Mouse (Mus musculus): ENCODE data around the gene Tmigd3. TPM values are rescaled to one million over a fixed set of nuclear protein-coding genes. Genes with fewer than 3 reads are reported as not detected.

Gene Tmigd3
- polyA plus RNA-seq, 1 experiment from 2014 or later = 0.35 TPM

GRCm38 (mm10) chr3:105894601-105895592 is 24.2 kb downstream of the Tmigd3 start:
- Histone ChIP-seq H3K9ac (no peak overlapping the region), H3K27me3 (no peaks in the 10 kb centered on the region), H3K4me1 (peaks cover 35% of the 10 kb centered on the region), H3K36me3 (no peaks in the 10 kb centered on the region), H3K4me2 (no peak overlapping the region), H3K4me3 (no peak overlapping the region), H3K27ac (peak overlapping the region; percentile 54), H3K9me3 (no peaks in the 10 kb centered on the region)
- ATAC-seq (ENCODE audit: insufficient number of reproducible peaks, low FRiP score, low TSS enrichment, low read depth) = no peak
- 61% methylated on average over 23 of the region's 23 CpGs for whole genome bisulfite sequencing

GRCm38 (mm10) chr3:105896811-105897210 is 26.1 kb downstream of the Tmigd3 start:
- no peak overlapping the region for H3K9ac ChIP-seq
- peaks cover 35% of the 10 kb centered on the region for H3K4me1 ChIP-seq

GRCm38 (mm10) chr3:105898325-105898724 is 27.6 kb downstream of the Tmigd3 start:
- Histone ChIP-seq H3K4me3 (no peak overlapping the region), H3K4me2 (no peak overlapping the region), H3K36me3 (no peaks in the 10 kb centered on the region), H3K9me3 (no peaks in the 10 kb centered on the region), H3K27ac (no peak overlapping the region), H3K4me1 (peaks cover 25% of the 10 kb centered on the region), H3K9ac (no peak overlapping the region), H3K27me3 (no peaks in the 10 kb centered on the region)
- WGBS = 44% methylated on average over 2 of the region's 2 CpGs
- ATAC-seq (ENCODE audit: insufficient number of reproducible peaks, low FRiP score, low TSS enrichment, low read depth) = no peak; the same call in 1 of the 2 replicates

More at GRCm38 (mm10) chr3:105896811-105897210, 26.1 kb downstream of the Tmigd3 start:
- Histone ChIP-seq H3K9me3 (no peaks in the 10 kb centered on the region), H3K27ac (no peak overlapping the region), H3K36me3 (no peaks in the 10 kb centered on the region), H3K27me3 (no peaks in the 10 kb centered on the region), H3K4me3 (no peak overlapping the region), H3K4me2 (no peak overlapping the region)
- 85% methylated on average over 3 of the region's 3 CpGs for WGBS
- ATAC-seq (ENCODE audit: insufficient number of reproducible peaks, low FRiP score, low TSS enrichment, low read depth) = no peak

GRCm38 (mm10) chr3:105898861-105899260 is 28.2 kb downstream of the Tmigd3 start:
- no peak overlapping the region for H3K4me3 ChIP-seq
- H3K9me3 ChIP-seq = no peaks in the 10 kb centered on the region
- peaks cover 20% of the 10 kb centered on the region for H3K4me1 ChIP-seq
- H3K36me3 ChIP-seq = no peaks in the 10 kb centered on the region
- H3K27me3 ChIP-seq = no peaks in the 10 kb centered on the region
- ATAC-seq (ENCODE audit: insufficient number of reproducible peaks, low FRiP score, low TSS enrichment, low read depth) = no peak
- no peak overlapping the region for H3K9ac ChIP-seq
- no peak overlapping the region for H3K4me2 ChIP-seq
- WGBS = 75% methylated on average over 11 of the region's 11 CpGs
- H3K27ac ChIP-seq = no peak overlapping the region

GRCm38 (mm10) chr3:105899394-105900147 is 28.9 kb downstream of the Tmigd3 start:
- no peak overlapping the region for H3K27ac ChIP-seq
- no peaks in the 10 kb centered on the region for H3K36me3 ChIP-seq
- 41% methylated on average over 8 of the region's 8 CpGs for WGBS
- ATAC-seq (ENCODE audit: insufficient number of reproducible peaks, low FRiP score, low TSS enrichment, low read depth) = no peak
- peaks cover 13% of the 10 kb centered on the region for H3K4me1 ChIP-seq
- H3K27me3 ChIP-seq = no peaks in the 10 kb centered on the region
- no peak overlapping the region for H3K4me2 ChIP-seq
- H3K4me3 ChIP-seq = no peak overlapping the region
- no peaks in the 10 kb centered on the region for H3K9me3 ChIP-seq
- no peak overlapping the region for H3K9ac ChIP-seq

GRCm38 (mm10) chr3:105900266-105900665 is 29.6 kb downstream of the Tmigd3 start:
- WGBS = 72% methylated on average over 6 of the region's 6 CpGs

GRCm38 (mm10) chr3:105900716-105901115 is 30.0 kb downstream of the Tmigd3 start:
- no peak for ATAC-seq (ENCODE audit: insufficient number of reproducible peaks, low FRiP score, low TSS enrichment, low read depth)
- H3K27me3 ChIP-seq = no peaks in the 10 kb centered on the region
- H3K4me2 ChIP-seq = no peak overlapping the region
- H3K36me3 ChIP-seq = no peaks in the 10 kb centered on the region
- H3K9ac ChIP-seq = no peak overlapping the region
- WGBS = 73% methylated on average over 3 of the region's 3 CpGs
- no peak overlapping the region for H3K27ac ChIP-seq
- H3K4me3 ChIP-seq = no peak overlapping the region
- 0 out of 2 replicates have a peak, but pooled peaks cover 2% of the 10 kb centered on the region for H3K4me1 ChIP-seq
- H3K9me3 ChIP-seq = no peaks in the 10 kb centered on the region

More at GRCm38 (mm10) chr3:105900266-105900665, 29.6 kb downstream of the Tmigd3 start:
- Histone ChIP-seq H3K4me2 (no peak overlapping the region), H3K27ac (no peak overlapping the region), H3K27me3 (no peaks in the 10 kb centered on the region), H3K4me3 (no peak overlapping the region), H3K36me3 (no peaks in the 10 kb centered on the region), H3K9ac (no peak overlapping the region), H3K4me1 (peaks cover 6% of the 10 kb centered on the region), H3K9me3 (no peaks in the 10 kb centered on the region)
- no peak for ATAC-seq (ENCODE audit: insufficient number of reproducible peaks, low FRiP score, low TSS enrichment, low read depth)

GRCm38 (mm10) chr3:105901468-105901867 is 30.8 kb downstream of the Tmigd3 start:
- Histone ChIP-seq H3K4me1 (0 out of 2 replicates have a peak, but pooled peaks cover 2% of the 10 kb centered on the region), H3K4me3 (no peak overlapping the region), H3K27me3 (no peaks in the 10 kb centered on the region), H3K9ac (no peak overlapping the region), H3K9me3 (no peaks in the 10 kb centered on the region), H3K36me3 (no peaks in the 10 kb centered on the region), H3K27ac (no peak overlapping the region), H3K4me2 (no peak overlapping the region)
- 75% methylated on average over 4 of the region's 4 CpGs for WGBS
- no peak for ATAC-seq (ENCODE audit: insufficient number of reproducible peaks, low FRiP score, low TSS enrichment, low read depth)

- Histone ChIP-seq H3K4me1 (no peaks in the 10 kb centered on the region), H3K9ac (no peak overlapping the region), H3K27me3 (no peaks in the 10 kb centered on the region), H3K4me2 (no peak overlapping the region), H3K9me3 (no peaks in the 10 kb centered on the region), H3K27ac (no peak overlapping the region), H3K4me3 (no peak overlapping the region), H3K36me3 (no peaks in the 10 kb centered on the region)
- no peak for ATAC-seq (ENCODE audit: insufficient number of reproducible peaks, low FRiP score, low TSS enrichment, low read depth)
- 69% methylated on average over 4 of the region's 4 CpGs for WGBS
Measured at GRCm38 (mm10) chr3:105904213-105904612, 33.5 kb downstream of the Tmigd3 start.

GRCm38 (mm10) chr3:105904721-105905120 is 34.0 kb downstream of the Tmigd3 start:
- WGBS = 90% methylated on average over 9 of the region's 9 CpGs
- H3K9me3 ChIP-seq = no peaks in the 10 kb centered on the region
- H3K9ac ChIP-seq = no peak overlapping the region
- no peaks in the 10 kb centered on the region for H3K4me1 ChIP-seq
- H3K4me2 ChIP-seq = no peak overlapping the region
- H3K4me3 ChIP-seq = no peak overlapping the region
- no peaks in the 10 kb centered on the region for H3K36me3 ChIP-seq
- H3K27me3 ChIP-seq = no peaks in the 10 kb centered on the region
- no peak overlapping the region for H3K27ac ChIP-seq
- no peak for ATAC-seq (ENCODE audit: insufficient number of reproducible peaks, low FRiP score, low TSS enrichment, low read depth)

- Histone ChIP-seq H3K9me3 (no peaks in the 10 kb centered on the region), H3K27ac (no peak overlapping the region), H3K4me2 (no peak overlapping the region), H3K36me3 (no peaks in the 10 kb centered on the region), H3K27me3 (no peaks in the 10 kb centered on the region), H3K9ac (no peak overlapping the region), H3K4me1 (no peaks in the 10 kb centered on the region), H3K4me3 (no peak overlapping the region)
- WGBS = 61% methylated on average over 9 of the region's 9 CpGs
- no peak for ATAC-seq (ENCODE audit: insufficient number of reproducible peaks, low FRiP score, low TSS enrichment, low read depth)
Measured at GRCm38 (mm10) chr3:105907956-105908655, 37.4 kb downstream of the Tmigd3 start.

Data from limb, embryonic 15.5 days (tissue).